Mouse (Mus musculus): ENCODE results near the gene Pemt.
A peak's percentile ranks its signal among the peaks of the same experiment; 100 is the strongest.

Gene Pemt

GRCm38 (mm10) chr11:60046058-60046735, at the start of gene Pemt:
Gene Pemt (minus strand): TSS chr11:60046489.
- DNase-seq (ENCODE audit: low spot score in 2 of 2), result peak; percentile 95 to 96

- no peak for DNase-seq (ENCODE audit: low spot score in 2 of 2)
Measured at GRCm38 (mm10) chr11:60094909-60095810, 48.9 kb upstream of the Pemt start.

- DNase-seq (ENCODE audit: low spot score in 2 of 2), result no peak
Measured at GRCm38 (mm10) chr11:60093984-60094587, 47.8 kb upstream of the Pemt start.

- DNase-seq (ENCODE audit: low spot score in 2 of 2), result no peak
Measured at GRCm38 (mm10) chr11:60093227-60093626, 46.9 kb upstream of the Pemt start.

GRCm38 (mm10) chr11:60091422-60091761, 45.1 kb upstream of the Pemt start:
- no peak for DNase-seq (ENCODE audit: low spot score in 2 of 2)

GRCm38 (mm10) chr11:60090696-60091421, 44.6 kb upstream of the Pemt start:
- DNase-seq (ENCODE audit: low spot score in 2 of 2), result no peak

- DNase-seq (ENCODE audit: low spot score in 2 of 2), result no peak
Measured at GRCm38 (mm10) chr11:60088947-60089346, 42.7 kb upstream of the Pemt start.

- peak; percentile 27 to 29 for DNase-seq (ENCODE audit: low spot score in 2 of 2)
Measured at GRCm38 (mm10) chr11:60086676-60087075, 40.4 kb upstream of the Pemt start.

- DNase-seq (ENCODE audit: low spot score in 2 of 2), result no peak
Measured at GRCm38 (mm10) chr11:60084589-60084988, 38.3 kb upstream of the Pemt start.

GRCm38 (mm10) chr11:60076790-60077189, 30.5 kb upstream of the Pemt start:
- DNase-seq (ENCODE audit: low spot score in 2 of 2), result peak; percentile 59 to 66

GRCm38 (mm10) chr11:60076183-60076582, 29.9 kb upstream of the Pemt start:
- DNase-seq (ENCODE audit: low spot score in 2 of 2), result no peak

- no peak for DNase-seq (ENCODE audit: low spot score in 2 of 2)
Measured at GRCm38 (mm10) chr11:60073936-60074502, 27.7 kb upstream of the Pemt start.

- DNase-seq (ENCODE audit: low spot score in 2 of 2), result no peak
Measured at GRCm38 (mm10) chr11:60073121-60073520, 26.8 kb upstream of the Pemt start.

GRCm38 (mm10) chr11:60071221-60071620, 24.9 kb upstream of the Pemt start:
- DNase-seq (ENCODE audit: low spot score in 2 of 2), result no peak

GRCm38 (mm10) chr11:60070599-60070998, 24.3 kb upstream of the Pemt start:
- no peak for DNase-seq (ENCODE audit: low spot score in 2 of 2)

GRCm38 (mm10) chr11:60068631-60069030, 22.3 kb upstream of the Pemt start:
- no peak for DNase-seq (ENCODE audit: low spot score in 2 of 2)

GRCm38 (mm10) chr11:60067646-60068045, 21.4 kb upstream of the Pemt start:
- no peak for DNase-seq (ENCODE audit: low spot score in 2 of 2)

GRCm38 (mm10) chr11:60065267-60065666, 19.0 kb upstream of the Pemt start:
- DNase-seq (ENCODE audit: low spot score in 2 of 2), result no peak

- DNase-seq (ENCODE audit: low spot score in 2 of 2), result no peak
Measured at GRCm38 (mm10) chr11:60061504-60062006, 15.3 kb upstream of the Pemt start.

GRCm38 (mm10) chr11:60060026-60060425, 13.7 kb upstream of the Pemt start:
- DNase-seq (ENCODE audit: low spot score in 2 of 2), result no peak

GRCm38 (mm10) chr11:60058441-60058840, 12.2 kb upstream of the Pemt start:
- DNase-seq (ENCODE audit: low spot score in 2 of 2), result no peak

Data from heart, adult 9 months (tissue).